Mouse (Mus musculus) heart, embryonic 13.5 days (tissue): ENCODE data around the gene Gpatch8. TPM values are rescaled to one million over a fixed set of nuclear protein-coding genes. Genes with fewer than 3 reads are reported as not detected.
"Not testable (repeated sequence)": the region's sequence is repeated elsewhere in the genome, so short reads cannot be mapped to it uniquely, and the experiment has no call there.

Experiments used
- ATAC-seq: fragments of 200-750 bp; cut with Nextera tagmentation; 2 replicates; pipeline ENCODE4 v1.8.0; 2017; ENCODE audit warnings: moderate TSS enrichment; ENCODE audit not compliant: insufficient number of reproducible peaks, low FRiP score, low TSS enrichment; ENCODE audit errors: extremely low read depth
- H3K27ac ChIP-seq: fragments of 300-500 bp; sonication (generic); replicated peaks from 2 replicates; pipeline ENCODE4 v1.5.1; 2015; ENCODE audit warnings: moderate library complexity, mild to moderate bottlenecking, inconsistent platforms
- H3K27me3 ChIP-seq: fragments of 300-500 bp; sonication (generic); replicated peaks from 2 replicates; pipeline ENCODE4 v1.6.1; 2015; ENCODE audit warnings: mild to moderate bottlenecking, inconsistent platforms
- H3K36me3 ChIP-seq: fragments of 300-500 bp; sonication (generic); 2 replicates; pipeline ENCODE4 v1.6.1; 2015; ENCODE audit warnings: mild to moderate bottlenecking, inconsistent platforms
- H3K4me1 ChIP-seq: fragments of 300-500 bp; sonication (generic); 2 replicates; pipeline ENCODE4 v1.6.1; 2015; ENCODE audit warnings: inconsistent platforms
- H3K4me2 ChIP-seq: fragments of 300-500 bp; sonication (generic); 2 replicates; pipeline ENCODE4 v1.6.1; 2015; ENCODE audit warnings: inconsistent platforms, mild to moderate bottlenecking, moderate library complexity
- H3K4me3 ChIP-seq: fragments of 300-500 bp; sonication (generic); 2 replicates; pipeline ENCODE4 v1.5.1; 2015; ENCODE audit warnings: moderate library complexity, mild to moderate bottlenecking, inconsistent platforms
- H3K9ac ChIP-seq: fragments of 300-500 bp; sonication (generic); 2 replicates; pipeline ENCODE4 v1.6.1; 2015; ENCODE audit warnings: inconsistent platforms, mild to moderate bottlenecking, moderate library complexity
- H3K9me3 ChIP-seq: fragments of 300-500 bp; sonication (generic); 2 replicates; pipeline ENCODE4 v1.6.1; 2016; ENCODE audit warnings: inconsistent platforms
- WGBS: fragments of 180-500 bp; shearing (Covaris S2); methylation state at CpG from one replicate; pipeline ENCODE4 v1.1.7; 2015; ENCODE audit warnings: mixed read lengths; 5-methylcytosine and 5-hydroxymethylcytosine counted together
- polyA plus RNA-seq: library from polyadenylated mRNA; unstranded; fragments of >200 nt; fragmentation: Nextera tagmentation; extraction: Ambion mirVana; gene quantifications from 2 replicates; pipeline ENCODE4 v1.2.1, GENCODE M21; 2015

Gpatch8 gene
- polyA plus RNA-seq, 1 experiment from 2014 or later = 36.1 TPM

- Histone ChIP-seq H3K27ac (no peak overlapping the region), H3K27me3 (no peaks in the 10 kb centered on the region), H3K9me3 (no peaks in the 10 kb centered on the region), H3K4me2 (no peak overlapping the region), H3K4me1 (peaks cover 27% of the 10 kb centered on the region), H3K36me3 (peaks cover 16% of the 10 kb centered on the region), H3K9ac (no peak overlapping the region), H3K4me3 (no peak overlapping the region)
- no peak for ATAC-seq
- WGBS = 84% methylated on average over 5 of the region's 5 CpGs
These were observed 14.7 kb downstream of the Gpatch8 start for GRCm38 (mm10) chr11:102541471-102541870.

GRCm38 (mm10) chr11:102540286-102540685, 15.9 kb downstream of the Gpatch8 start:
- not testable (repeated sequence) for H3K9ac ChIP-seq, H3K4me2 ChIP-seq, ATAC-seq, H3K4me3 ChIP-seq, H3K27ac ChIP-seq, H3K9me3 ChIP-seq, H3K27me3 ChIP-seq
- Histone ChIP-seq H3K4me1 (peaks cover 18% of the 10 kb centered on the region), H3K36me3 (peaks cover 23% of the 10 kb centered on the region)

GRCm38 (mm10) chr11:102539690-102540089, 16.5 kb downstream of the Gpatch8 start:
- no peaks in the 10 kb centered on the region for H3K27me3 ChIP-seq
- peaks cover 23% of the 10 kb centered on the region for H3K36me3 ChIP-seq
- 95% methylated on average over 1 of the region's 1 CpGs for WGBS
- H3K27ac ChIP-seq = no peak overlapping the region
- no peaks in the 10 kb centered on the region for H3K9me3 ChIP-seq
- no peak for ATAC-seq
- no peak overlapping the region for H3K4me3 ChIP-seq
- no peak overlapping the region for H3K4me2 ChIP-seq
- no peak overlapping the region for H3K9ac ChIP-seq
- peaks cover 17% of the 10 kb centered on the region for H3K4me1 ChIP-seq

GRCm38 (mm10) chr11:102536210-102536609, 20.0 kb downstream of the Gpatch8 start:
- Histone ChIP-seq H3K9ac (no peak overlapping the region), H3K4me1 (peaks cover 19% of the 10 kb centered on the region)
- WGBS = 69% methylated on average over 3 of the region's 3 CpGs

GRCm38 (mm10) chr11:102534078-102534477, 22.1 kb downstream of the Gpatch8 start:
- no peak for ATAC-seq
- no peaks in the 10 kb centered on the region for H3K27me3 ChIP-seq
- no peak overlapping the region for H3K4me3 ChIP-seq
- peaks cover 26% of the 10 kb centered on the region for H3K4me1 ChIP-seq
- H3K36me3 ChIP-seq = peaks cover 23% of the 10 kb centered on the region
- H3K4me2 ChIP-seq = no peak overlapping the region
- no peak overlapping the region for H3K9ac ChIP-seq
- H3K27ac ChIP-seq = no peak overlapping the region
- 77% methylated on average over 2 of the region's 2 CpGs for WGBS
- no peaks in the 10 kb centered on the region for H3K9me3 ChIP-seq

More at GRCm38 (mm10) chr11:102536210-102536609, 20.0 kb downstream of the Gpatch8 start:
- H3K27me3 ChIP-seq = no peaks in the 10 kb centered on the region
- no peak overlapping the region for H3K27ac ChIP-seq
- no peak for ATAC-seq
- H3K9me3 ChIP-seq = no peaks in the 10 kb centered on the region
- H3K4me2 ChIP-seq = no peak overlapping the region
- no peak overlapping the region for H3K4me3 ChIP-seq
- peaks cover 23% of the 10 kb centered on the region for H3K36me3 ChIP-seq

- ATAC-seq = no peak
- Histone ChIP-seq H3K36me3 (peaks cover 20% of the 10 kb centered on the region), H3K9ac (0 out of 2 replicates have a peak overlapping the region, but pooled peaks have one; percentile 24), H3K4me1 (peaks cover 22% of the 10 kb centered on the region), H3K4me3 (no peak overlapping the region), H3K9me3 (no peaks in the 10 kb centered on the region), H3K27me3 (no peaks in the 10 kb centered on the region), H3K27ac (peak overlapping the region; percentile 55), H3K4me2 (0 out of 2 replicates have a peak overlapping the region, but pooled peaks have one; percentile 2)
- WGBS = 33% methylated on average over 5 of the region's 5 CpGs
These were observed 24.8 kb downstream of the Gpatch8 start for GRCm38 (mm10) chr11:102531425-102531824.

- Histone ChIP-seq H3K27me3 (no peaks in the 10 kb centered on the region), H3K36me3 (peaks cover 45% of the 10 kb centered on the region), H3K4me3 (no peak overlapping the region), H3K4me2 (no peak overlapping the region), H3K9ac (no peak overlapping the region), H3K9me3 (no peaks in the 10 kb centered on the region), H3K4me1 (peaks cover 3% of the 10 kb centered on the region; the same call in 1 of the 2 replicates), H3K27ac (no peak overlapping the region)
- ATAC-seq = no peak
- 90% methylated on average over 1 of the region's 1 CpGs for WGBS
These were observed 41.3 kb downstream of the Gpatch8 start for GRCm38 (mm10) chr11:102514793-102515424.

GRCm38 (mm10) chr11:102510226-102510625, 46.0 kb downstream of the Gpatch8 start:
- no peak overlapping the region for H3K4me3 ChIP-seq
- H3K27me3 ChIP-seq = no peaks in the 10 kb centered on the region
- no peak for ATAC-seq
- no peak overlapping the region for H3K9ac ChIP-seq
- peaks cover 45% of the 10 kb centered on the region for H3K36me3 ChIP-seq
- H3K27ac ChIP-seq = no peak overlapping the region
- peaks cover 3% of the 10 kb centered on the region; the same call in 1 of the 2 replicates for H3K4me1 ChIP-seq
- no peak overlapping the region for H3K4me2 ChIP-seq
- 77% methylated on average over 6 of the region's 6 CpGs for WGBS
- H3K9me3 ChIP-seq = no peaks in the 10 kb centered on the region

GRCm38 (mm10) chr11:102496732-102497131, 59.5 kb downstream of the Gpatch8 start:
- Histone ChIP-seq H3K27ac (no peak overlapping the region), H3K4me3 (no peak overlapping the region), H3K4me2 (no peak overlapping the region), H3K36me3 (peaks cover 72% of the 10 kb centered on the region), H3K4me1 (peaks cover 29% of the 10 kb centered on the region), H3K27me3 (no peaks in the 10 kb centered on the region), H3K9me3 (no peaks in the 10 kb centered on the region), H3K9ac (no peak overlapping the region)
- no peak for ATAC-seq
- 70% methylated on average over 2 of the region's 2 CpGs for WGBS

- 79% methylated on average over 2 of the region's 2 CpGs for WGBS
- peaks cover 71% of the 10 kb centered on the region for H3K36me3 ChIP-seq
- no peak overlapping the region for H3K4me2 ChIP-seq
- no peak for ATAC-seq
- H3K9me3 ChIP-seq = no peaks in the 10 kb centered on the region
- H3K9ac ChIP-seq = no peak overlapping the region
- no peak overlapping the region for H3K27ac ChIP-seq
- H3K4me1 ChIP-seq = peaks cover 29% of the 10 kb centered on the region
- H3K27me3 ChIP-seq = no peaks in the 10 kb centered on the region
- no peak overlapping the region for H3K4me3 ChIP-seq
These were observed 60.0 kb downstream of the Gpatch8 start for GRCm38 (mm10) chr11:102496206-102496605.

- Histone ChIP-seq H3K27me3 (no peaks in the 10 kb centered on the region), H3K9me3 (no peaks in the 10 kb centered on the region), H3K4me1 (peaks cover 29% of the 10 kb centered on the region), H3K4me3 (no peak overlapping the region), H3K27ac (no peak overlapping the region), H3K9ac (no peak overlapping the region), H3K36me3 (peaks cover 71% of the 10 kb centered on the region), H3K4me2 (no peak overlapping the region)
- ATAC-seq = no peak
- 95% methylated on average over 5 of the region's 5 CpGs for WGBS
These were observed 60.5 kb downstream of the Gpatch8 start for GRCm38 (mm10) chr11:102495742-102496141.

GRCm38 (mm10) chr11:102495114-102495513, 61.1 kb downstream of the Gpatch8 start:
- Histone ChIP-seq H3K9me3 (no peaks in the 10 kb centered on the region), H3K4me3 (no peak overlapping the region), H3K27me3 (no peaks in the 10 kb centered on the region), H3K27ac (no peak overlapping the region), H3K4me1 (peaks cover 29% of the 10 kb centered on the region), H3K4me2 (no peak overlapping the region), H3K9ac (no peak overlapping the region), H3K36me3 (peaks cover 68% of the 10 kb centered on the region)
- 91% methylated on average over 6 of the region's 6 CpGs for WGBS
- ATAC-seq = no peak
